Mouse (Mus musculus) midbrain, embryonic 13.5 days (tissue): ENCODE measurements around the gene Atrnl1. TPM values are rescaled to one million over a fixed set of nuclear protein-coding genes. Genes with fewer than 3 reads are reported as not detected.

Source experiments
- ATAC-seq: fragments of 200-750 bp; cut with Nextera tagmentation; 2 replicates; pipeline ENCODE4 v1.8.0; 2017; ENCODE audit warnings: mild to moderate bottlenecking, moderate TSS enrichment, moderate library complexity
- H3K27ac ChIP-seq: fragments of 300-500 bp; sonication (generic); 2 replicates; pipeline ENCODE4 v1.5.1; 2015; ENCODE audit warnings: inconsistent platforms, mild to moderate bottlenecking, moderate library complexity
- H3K27me3 ChIP-seq: fragments of 300-500 bp; sonication (generic); 2 replicates; pipeline ENCODE4 v1.6.1; 2015; ENCODE audit warnings: mild to moderate bottlenecking, inconsistent platforms
- H3K36me3 ChIP-seq: fragments of 300-500 bp; sonication (generic); 2 replicates; pipeline ENCODE4 v1.6.1; 2015; ENCODE audit warnings: mild to moderate bottlenecking, inconsistent platforms
- H3K4me1 ChIP-seq: fragments of 300-500 bp; sonication (generic); replicated peaks from 2 replicates; pipeline ENCODE4 v1.6.1; 2015; ENCODE audit warnings: inconsistent platforms
- H3K4me2 ChIP-seq: fragments of 300-500 bp; sonication (generic); replicated peaks from 2 replicates; pipeline ENCODE4 v1.6.1; 2015; ENCODE audit warnings: moderate library complexity, mild to moderate bottlenecking, inconsistent platforms
- H3K4me3 ChIP-seq: fragments of 300-500 bp; sonication (generic); replicated peaks from 2 replicates; pipeline ENCODE4 v1.5.1; 2015; ENCODE audit warnings: mild to moderate bottlenecking, inconsistent platforms
- H3K9ac ChIP-seq: fragments of 300-500 bp; sonication (generic); replicated peaks from 2 replicates; pipeline ENCODE4 v1.6.1; 2015; ENCODE audit warnings: mild to moderate bottlenecking, inconsistent platforms
- H3K9me3 ChIP-seq: fragments of 300-500 bp; sonication (generic); 2 replicates; pipeline ENCODE4 v1.6.1; 2016; ENCODE audit warnings: mild to moderate bottlenecking, inconsistent platforms
- WGBS: fragments of 180-500 bp; shearing (Covaris S2); methylation state at CpG from one replicate; pipeline ENCODE4 v1.1.7; 2015; 5-methylcytosine and 5-hydroxymethylcytosine counted together
- polyA plus RNA-seq: library from polyadenylated mRNA; unstranded; fragments of >200 nt; fragmentation: Nextera tagmentation; extraction: Ambion mirVana; gene quantifications from 2 replicates; pipeline ENCODE4 v1.2.1, GENCODE M21; 2015

Gene Atrnl1
- polyA plus RNA-seq, 1 experiment from 2014 or later, result 10.2 TPM

DNA sequence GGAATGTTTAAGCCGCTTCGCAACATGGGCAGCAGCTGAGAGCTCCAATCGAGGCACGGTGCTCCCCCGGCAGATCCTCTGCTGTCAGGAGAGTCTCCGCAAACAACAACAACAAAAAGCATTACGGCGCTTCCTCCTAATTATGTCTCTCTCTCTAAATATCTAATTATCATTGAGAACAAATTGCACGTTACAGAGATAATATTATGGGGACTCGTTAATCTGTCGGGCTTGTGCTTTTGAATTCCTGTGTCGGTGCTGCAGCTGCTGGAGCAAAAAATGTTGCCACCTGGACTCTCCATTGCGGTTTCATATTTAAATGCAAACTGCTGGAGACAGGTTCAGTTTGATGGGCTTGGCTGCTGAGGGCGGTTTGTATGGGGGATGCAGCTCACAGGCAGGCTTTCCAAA lies 466.1 kb downstream of the Atrnl1 start:
- Histone ChIP-seq H3K4me3 (no peak overlapping the region), H3K9ac (peak overlapping the region; percentile 42; the same call in 1 of the 2 replicates)
- 48% methylated on average over 14 of the region's 14 CpGs for WGBS

DNA sequence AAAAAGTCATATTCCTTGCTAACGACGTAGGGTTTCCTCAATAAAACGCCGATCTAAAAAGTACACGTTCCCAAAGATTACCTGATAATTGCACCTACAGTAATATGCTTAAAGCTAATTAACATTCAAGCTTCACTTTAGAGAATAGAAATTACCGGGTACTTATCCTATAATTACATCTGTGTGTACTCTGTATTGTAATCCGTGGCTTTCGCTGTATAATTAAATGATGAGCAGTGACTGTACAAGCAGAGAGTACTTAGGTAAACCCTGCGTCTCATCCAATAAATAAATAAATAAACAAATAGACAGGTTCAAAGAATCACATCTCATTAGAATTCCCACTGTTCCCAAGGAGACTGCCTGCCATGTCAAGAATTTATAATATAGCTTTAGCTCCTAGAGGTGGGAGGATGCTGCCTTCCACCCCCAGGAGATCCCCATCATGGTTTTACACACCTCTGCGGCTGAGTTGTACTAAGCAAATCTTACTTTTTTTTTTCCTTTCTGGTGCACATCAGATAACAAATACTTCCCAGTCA lies 466.8 kb downstream of the Atrnl1 start:
- H3K4me2 ChIP-seq, result 0 out of 2 replicates have a peak overlapping the region, but pooled peaks have one; percentile 15
- H3K9me3 ChIP-seq, result no peaks in the 10 kb centered on the region; the same call in 1 of the 2 replicates
- H3K36me3 ChIP-seq, result no peaks in the 10 kb centered on the region
- H3K27ac ChIP-seq, result peak overlapping the region; percentile 64
- 63% methylated on average over 10 of the region's 10 CpGs for WGBS
- H3K4me3 ChIP-seq, result no peak overlapping the region
- ATAC-seq, result 0 out of 2 replicates have a peak, but pooled peaks have one; percentile 43
- no peaks in the 10 kb centered on the region for H3K27me3 ChIP-seq
- H3K4me1 ChIP-seq, result peaks cover 17% of the 10 kb centered on the region
- peak overlapping the region; percentile 42; the same call in 1 of the 2 replicates for H3K9ac ChIP-seq

More for the DNA sequence above, 466.1 kb downstream of the Atrnl1 start:
- Histone ChIP-seq H3K4me2 (peak overlapping the region; percentile 15; the same call in 1 of the 2 replicates), H3K4me1 (peaks cover 17% of the 10 kb centered on the region), H3K27ac (peak overlapping the region; percentile 64), H3K27me3 (no peaks in the 10 kb centered on the region), H3K36me3 (no peaks in the 10 kb centered on the region), H3K9me3 (no peaks in the 10 kb centered on the region; the same call in 1 of the 2 replicates)
- ATAC-seq, result no peak

DNA sequence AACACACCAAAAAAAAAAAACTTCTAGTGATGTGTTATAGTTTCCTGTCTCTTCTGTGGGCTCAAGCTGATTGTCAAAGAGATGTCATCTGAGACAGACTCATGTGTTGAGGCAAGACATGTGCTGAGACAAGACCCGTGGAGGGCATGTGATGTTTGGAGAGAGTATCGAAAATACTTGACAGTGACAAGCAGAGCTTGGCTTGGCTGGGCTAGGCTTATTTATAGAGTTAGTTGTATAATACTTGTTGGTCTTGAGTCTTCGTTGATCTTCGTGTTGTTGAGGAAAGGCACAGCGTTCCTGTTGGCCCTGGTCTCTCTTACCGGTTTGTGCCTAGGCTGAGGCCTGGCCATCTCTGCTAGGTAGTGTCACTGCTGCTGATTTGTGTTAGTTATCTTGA lies 469.3 kb downstream of the Atrnl1 start:
- WGBS, result 97% methylated on average over 6 of the region's 6 CpGs
- Histone ChIP-seq H3K36me3 (no peaks in the 10 kb centered on the region), H3K9ac (no peak overlapping the region), H3K4me2 (no peak overlapping the region), H3K9me3 (no peaks in the 10 kb centered on the region; the same call in 1 of the 2 replicates), H3K4me1 (peaks cover 17% of the 10 kb centered on the region), H3K27ac (no peak overlapping the region), H3K27me3 (no peaks in the 10 kb centered on the region), H3K4me3 (no peak overlapping the region)
- ATAC-seq, result no peak

DNA sequence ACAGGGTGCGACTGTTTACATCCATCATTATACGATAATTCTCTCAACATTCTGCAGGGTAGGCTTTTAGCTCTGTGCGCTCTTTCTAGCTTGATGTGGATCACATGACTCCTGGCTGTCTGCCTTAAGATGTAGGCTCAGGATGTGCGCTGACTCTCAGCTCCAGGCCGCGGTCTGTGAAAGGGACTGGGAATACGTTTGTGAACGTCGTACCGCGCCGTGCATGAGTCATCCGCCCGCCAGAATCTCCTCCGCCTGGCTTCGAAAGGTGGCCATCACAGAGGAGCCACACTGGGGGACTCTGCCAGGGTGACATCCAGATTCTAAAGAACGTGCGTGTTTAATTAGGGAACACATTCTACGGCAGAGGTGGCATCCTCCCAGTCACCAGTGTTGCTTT lies 471.9 kb downstream of the Atrnl1 start:
- no peaks in the 10 kb centered on the region for H3K27me3 ChIP-seq
- H3K36me3 ChIP-seq, result no peaks in the 10 kb centered on the region
- no peak overlapping the region for H3K27ac ChIP-seq
- WGBS, result 97% methylated on average over 19 of the region's 19 CpGs
- no peaks in the 10 kb centered on the region; the same call in 1 of the 2 replicates for H3K9me3 ChIP-seq
- no peak overlapping the region for H3K9ac ChIP-seq
- H3K4me2 ChIP-seq, result no peak overlapping the region
- peaks cover 2% of the 10 kb centered on the region; the same call in 1 of the 2 replicates for H3K4me1 ChIP-seq
- no peak overlapping the region for H3K4me3 ChIP-seq
- no peak for ATAC-seq

DNA sequence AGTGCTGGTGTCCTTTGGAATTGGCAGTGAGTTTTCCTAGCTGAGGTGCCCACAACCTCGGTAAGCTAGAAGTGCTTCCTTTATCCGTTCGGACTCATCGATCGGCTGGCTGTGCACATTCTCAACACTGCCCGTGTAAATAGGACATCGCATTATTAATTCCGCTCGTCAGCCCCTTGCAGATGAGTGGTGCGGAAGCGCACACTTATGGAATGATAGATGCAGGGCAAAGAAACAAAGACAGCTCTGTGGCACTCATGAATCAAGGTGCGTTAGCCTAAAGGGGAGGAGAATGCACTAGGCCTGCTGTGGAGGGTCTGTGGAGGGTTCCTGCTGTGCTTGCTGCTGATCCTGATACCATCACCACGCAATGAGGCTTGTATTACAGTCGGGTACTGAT lies 474.0 kb downstream of the Atrnl1 start:
- WGBS, result 88% methylated on average over 14 of the region's 14 CpGs
- H3K27ac ChIP-seq, result no peak overlapping the region
- ATAC-seq, result no peak
- no peak overlapping the region for H3K4me2 ChIP-seq
- no peaks in the 10 kb centered on the region for H3K27me3 ChIP-seq
- H3K4me1 ChIP-seq, result no peaks in the 10 kb centered on the region
- H3K36me3 ChIP-seq, result no peaks in the 10 kb centered on the region
- H3K4me3 ChIP-seq, result no peak overlapping the region
- H3K9ac ChIP-seq, result no peak overlapping the region
- H3K9me3 ChIP-seq, result no peaks in the 10 kb centered on the region; the same call in 1 of the 2 replicates

DNA sequence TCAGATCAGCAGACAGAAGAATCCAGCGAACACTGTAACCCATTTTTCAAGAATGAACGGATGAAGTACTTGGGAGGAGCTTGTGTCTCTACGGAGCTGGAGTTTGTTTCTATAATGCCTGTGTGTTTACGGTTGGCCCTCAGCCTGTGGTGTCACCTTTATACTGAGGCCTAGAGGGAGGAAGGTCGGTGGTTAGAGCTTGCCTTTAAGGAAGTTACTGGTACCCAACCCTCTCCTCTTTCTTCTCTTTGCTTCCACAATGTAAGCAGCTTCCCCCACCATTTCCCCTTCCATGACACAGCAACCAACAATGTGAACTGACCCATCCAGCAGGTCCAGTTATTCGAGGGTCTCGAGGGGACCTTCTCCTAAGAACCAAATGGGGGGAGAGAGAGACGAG lies 475.9 kb downstream of the Atrnl1 start:
- Histone ChIP-seq H3K27me3 (no peaks in the 10 kb centered on the region), H3K36me3 (no peaks in the 10 kb centered on the region), H3K9me3 (no peaks in the 10 kb centered on the region; the same call in 1 of the 2 replicates), H3K4me3 (no peak overlapping the region), H3K4me1 (no peaks in the 10 kb centered on the region), H3K9ac (no peak overlapping the region), H3K4me2 (no peak overlapping the region), H3K27ac (no peak overlapping the region)
- ATAC-seq, result no peak
- WGBS, result 97% methylated on average over 8 of the region's 8 CpGs

DNA sequence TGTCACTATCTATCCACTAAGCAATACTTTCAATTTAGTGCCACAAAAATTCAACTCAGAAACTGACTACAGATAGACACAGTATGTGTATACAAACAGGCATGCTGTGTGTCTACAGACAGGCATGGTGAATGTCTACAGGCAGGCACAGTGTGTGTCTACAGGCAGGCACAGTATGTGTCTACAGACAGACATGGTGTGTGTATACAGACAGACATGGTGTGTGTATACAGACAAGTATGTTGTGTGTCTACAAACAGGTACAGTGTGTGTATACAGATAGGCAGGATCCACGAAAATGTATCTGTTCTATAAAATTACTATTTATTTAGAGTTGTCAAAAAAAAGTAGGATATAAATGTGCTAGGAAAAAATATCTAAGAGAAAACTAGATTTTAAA lies 477.1 kb downstream of the Atrnl1 start:
- no peak overlapping the region for H3K4me2 ChIP-seq
- no peak for ATAC-seq
- H3K27ac ChIP-seq, result no peak overlapping the region
- H3K9me3 ChIP-seq, result no peaks in the 10 kb centered on the region
- no peaks in the 10 kb centered on the region for H3K4me1 ChIP-seq
- no peaks in the 10 kb centered on the region for H3K27me3 ChIP-seq
- no peak overlapping the region for H3K9ac ChIP-seq
- no peak overlapping the region for H3K4me3 ChIP-seq
- H3K36me3 ChIP-seq, result no peaks in the 10 kb centered on the region
- 81% methylated on average over 1 of the region's 1 CpGs for WGBS

DNA sequence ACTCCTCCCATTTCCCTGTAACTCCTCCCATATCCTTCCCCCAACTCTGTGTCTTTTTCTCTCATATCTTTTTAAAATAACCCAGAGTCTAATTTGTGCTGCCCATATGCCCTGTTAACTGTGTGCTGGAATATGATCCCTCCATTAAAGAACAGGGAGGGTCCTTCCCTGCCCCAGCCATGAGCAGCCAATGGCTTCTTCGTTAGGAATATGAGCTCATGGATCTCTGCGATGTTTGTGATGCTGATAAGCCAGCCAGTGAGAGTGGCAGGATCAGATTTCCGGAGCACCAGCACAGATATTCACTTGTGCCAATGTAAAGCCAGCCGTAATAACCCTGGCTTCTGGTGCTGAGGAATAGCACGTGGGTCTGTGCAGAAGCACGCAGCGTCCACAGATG lies 477.6 kb downstream of the Atrnl1 start:
- no peaks in the 10 kb centered on the region for H3K27me3 ChIP-seq
- H3K9me3 ChIP-seq, result no peaks in the 10 kb centered on the region
- H3K4me2 ChIP-seq, result no peak overlapping the region
- ATAC-seq, result no peak
- no peaks in the 10 kb centered on the region for H3K4me1 ChIP-seq
- no peak overlapping the region for H3K27ac ChIP-seq
- H3K4me3 ChIP-seq, result no peak overlapping the region
- H3K36me3 ChIP-seq, result no peaks in the 10 kb centered on the region
- H3K9ac ChIP-seq, result no peak overlapping the region
- whole genome bisulfite sequencing, result 83% methylated on average over 7 of the region's 7 CpGs

DNA sequence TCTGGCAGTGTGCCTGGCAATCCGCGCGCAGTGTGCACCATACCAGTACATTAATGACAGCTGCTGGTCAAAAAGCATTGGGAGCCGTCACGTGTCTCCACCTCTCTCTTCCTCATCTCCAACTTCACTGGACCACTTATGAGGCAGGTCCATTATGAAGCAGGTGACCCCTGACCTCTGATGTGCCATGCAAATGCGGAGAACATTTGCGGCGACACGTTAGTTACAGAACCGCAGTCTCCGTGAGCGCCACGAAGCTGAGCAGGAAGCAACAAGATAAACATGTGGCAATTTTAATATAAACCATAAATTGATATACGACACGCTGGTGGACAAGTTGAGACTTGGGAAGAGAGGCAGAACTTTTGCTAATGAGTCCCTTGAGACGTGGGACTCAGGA lies 481.1 kb downstream of the Atrnl1 start:
- no peak for ATAC-seq
- Histone ChIP-seq H3K9ac (no peak overlapping the region), H3K27ac (no peak overlapping the region), H3K9me3 (no peaks in the 10 kb centered on the region; the same call in 1 of the 2 replicates), H3K36me3 (no peaks in the 10 kb centered on the region), H3K4me1 (no peaks in the 10 kb centered on the region; the same call in 1 of the 2 replicates), H3K4me3 (no peak overlapping the region), H3K4me2 (no peak overlapping the region), H3K27me3 (no peaks in the 10 kb centered on the region)
- WGBS, result 95% methylated on average over 16 of the region's 16 CpGs

DNA sequence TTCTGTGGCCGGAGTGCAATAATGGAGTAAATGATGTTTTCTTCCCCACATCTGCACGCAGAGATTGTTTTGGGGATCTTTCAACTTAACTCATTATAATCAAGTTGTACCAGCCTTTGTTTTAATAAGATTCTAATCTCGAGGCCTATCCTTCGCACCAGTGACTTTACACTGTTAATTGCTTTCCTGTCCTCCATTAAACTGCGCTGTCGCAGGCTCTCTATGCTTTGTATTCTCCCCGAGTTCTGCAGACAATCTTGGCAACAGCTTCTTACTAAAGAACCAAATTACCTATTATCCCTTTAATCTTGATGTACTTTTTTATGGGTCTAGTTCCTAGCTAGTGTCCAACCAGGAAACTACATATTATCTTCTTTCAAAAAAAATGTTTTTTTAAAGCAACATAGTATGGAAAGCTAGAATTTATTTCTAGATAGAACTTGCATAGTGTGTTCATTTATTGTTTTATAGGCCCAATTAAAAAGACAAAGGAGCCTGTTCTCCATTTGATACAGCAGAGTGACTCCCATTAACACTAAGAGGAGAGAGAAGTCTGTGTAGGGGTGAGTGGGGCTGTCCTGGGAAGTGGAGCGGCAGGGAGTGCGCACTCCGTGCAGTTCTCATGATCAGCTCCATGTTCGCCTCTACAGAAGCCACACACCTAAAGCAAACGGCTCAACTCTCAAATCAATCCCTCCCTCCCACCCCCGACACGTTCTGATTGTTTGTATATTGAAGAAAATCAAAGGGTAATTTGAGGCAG lies 484.1 kb downstream of the Atrnl1 start:
- H3K27ac ChIP-seq, result no peak overlapping the region
- no peaks in the 10 kb centered on the region; the same call in 1 of the 2 replicates for H3K9me3 ChIP-seq
- no peak for ATAC-seq
- H3K4me3 ChIP-seq, result no peak overlapping the region
- H3K27me3 ChIP-seq, result no peaks in the 10 kb centered on the region
- no peak overlapping the region for H3K9ac ChIP-seq
- 57% methylated on average over 14 of the region's 14 CpGs for WGBS
- no peak overlapping the region for H3K4me2 ChIP-seq
- H3K36me3 ChIP-seq, result no peaks in the 10 kb centered on the region
- H3K4me1 ChIP-seq, result no peaks in the 10 kb centered on the region; the same call in 1 of the 2 replicates

DNA sequence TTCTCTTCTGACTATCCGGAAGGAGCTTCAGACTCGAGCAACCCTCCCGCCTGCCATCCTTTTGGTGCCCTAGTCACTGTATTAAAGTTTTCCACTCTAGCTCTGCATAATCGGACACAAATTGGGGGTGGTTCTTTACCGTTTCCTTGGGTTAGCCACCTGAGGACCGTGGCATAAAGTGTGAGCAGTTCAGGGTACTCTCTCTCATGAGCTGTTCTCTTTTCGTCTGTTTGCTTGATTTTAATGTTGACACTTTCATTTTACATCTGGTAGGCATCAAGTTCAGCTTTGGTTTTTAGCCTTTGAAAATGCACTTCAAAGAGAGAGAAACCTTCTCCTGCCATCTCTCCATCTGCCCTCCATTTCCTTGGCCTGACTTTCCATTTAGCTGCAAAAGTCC lies 484.9 kb downstream of the Atrnl1 start:
- WGBS, result 83% methylated on average over 7 of the region's 7 CpGs
- H3K9ac ChIP-seq, result no peak overlapping the region
- H3K4me3 ChIP-seq, result no peak overlapping the region
- no peaks in the 10 kb centered on the region for H3K36me3 ChIP-seq
- no peak for ATAC-seq
- H3K9me3 ChIP-seq, result no peaks in the 10 kb centered on the region; the same call in 1 of the 2 replicates
- no peaks in the 10 kb centered on the region for H3K27me3 ChIP-seq
- H3K27ac ChIP-seq, result no peak overlapping the region
- H3K4me2 ChIP-seq, result no peak overlapping the region
- H3K4me1 ChIP-seq, result no peaks in the 10 kb centered on the region; the same call in 1 of the 2 replicates

DNA sequence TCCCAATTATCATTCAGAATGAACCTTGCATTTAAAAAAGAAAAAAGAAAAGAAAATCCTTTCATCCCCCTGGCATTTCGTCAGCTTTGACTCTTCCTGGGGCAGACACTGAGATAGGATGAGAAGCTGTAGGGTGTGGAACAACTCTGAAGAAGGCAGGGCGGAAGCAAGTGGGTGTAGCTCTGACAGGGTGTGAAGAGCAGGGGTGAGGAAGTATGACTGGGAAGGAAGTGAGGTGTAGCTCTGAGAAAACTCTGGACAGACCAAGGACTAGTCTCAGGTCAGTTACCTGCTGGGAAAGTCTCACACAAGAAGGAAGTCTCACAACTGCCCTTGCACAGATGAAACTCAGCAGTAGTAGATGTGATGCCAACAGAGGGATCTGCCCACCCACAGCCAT lies 486.4 kb downstream of the Atrnl1 start:
- WGBS, result 87% methylated on average over 2 of the region's 2 CpGs
- no peaks in the 10 kb centered on the region for H3K36me3 ChIP-seq
- no peak for ATAC-seq

More for the DNA sequence above, 486.4 kb downstream of the Atrnl1 start:
- Histone ChIP-seq H3K9me3 (no peaks in the 10 kb centered on the region; the same call in 1 of the 2 replicates), H3K4me3 (no peak overlapping the region), H3K4me2 (no peak overlapping the region), H3K27me3 (0 out of 2 replicates have a peak, but pooled peaks cover 3% of the 10 kb centered on the region), H3K4me1 (no peaks in the 10 kb centered on the region; the same call in 1 of the 2 replicates), H3K27ac (no peak overlapping the region), H3K9ac (no peak overlapping the region)
